In genomic region chr5:31193631-31194281, GRCm38 (mm10) we compare ENCODE assay signal across 8 mouse cellular contexts. TPM values are rescaled to one million over a fixed set of nuclear protein-coding genes. Genes with fewer than 3 reads are reported as not detected.
DNase-seq lines count a peak whose midpoint lies in the region; ATAC-seq and TF ChIP-seq lines count a peak whose summit lies in the region.

No protein-coding gene starts in this region.

- H3K36me3 ChIP-seq in kidney, postnatal 0 days (ENCODE audit: insufficient read depth, low read length) = peaks cover 53% of the 10 kb centered on the region
- H3K36me3 ChIP-seq in hindbrain, embryonic 15.5 days = peaks cover 60% of the 10 kb centered on the region
- H3K36me3 ChIP-seq in midbrain, embryonic 14.5 days (ENCODE audit: control insufficient read depth, insufficient read depth, low read length) = peaks cover 68% of the 10 kb centered on the region

- peak overlapping the region; percentile 91 for H3K9ac ChIP-seq in kidney, postnatal 0 days (ENCODE audit: low read depth, low read length)
- peak overlapping the region; percentile 87 for H3K9ac ChIP-seq in hindbrain, embryonic 15.5 days
- H3K9ac ChIP-seq in midbrain, embryonic 14.5 days (replicated peaks; ENCODE audit: low read length) = peak overlapping the region; percentile 80

- 11% methylated on average over 25 of the region's 25 CpGs for WGBS in kidney, postnatal 0 days
- 14% methylated on average over 25 of the region's 25 CpGs for WGBS in hindbrain, embryonic 15.5 days
- 15% methylated on average over 25 of the region's 25 CpGs for WGBS in midbrain, embryonic 14.5 days

- peak overlapping the region; percentile 89 for H3K27ac ChIP-seq in kidney, postnatal 0 days
- peak overlapping the region; percentile 87 for H3K27ac ChIP-seq in hindbrain, embryonic 15.5 days (replicated peaks)
- H3K27ac ChIP-seq in midbrain, embryonic 14.5 days (replicated peaks; ENCODE audit: low read depth, low read length) = peak overlapping the region; percentile 88

- H3K4me2 ChIP-seq in kidney, postnatal 0 days (ENCODE audit: low read length) = peak overlapping the region; percentile 75
- H3K4me2 ChIP-seq in hindbrain, embryonic 15.5 days = peak overlapping the region; percentile 75
- peak overlapping the region; percentile 97 for H3K4me2 ChIP-seq in midbrain, embryonic 14.5 days (ENCODE audit: low read length)

- peak; percentile 15 for DNase-seq in kidney, postnatal 0 days (ENCODE audit: low spot score)
- DNase-seq in kidney, adult 18-20 months = no peak
- DNase-seq in brain, adult 2 months (ENCODE audit: low read depth, low spot score) = peak; percentile 29
- DNase-seq in midbrain, embryonic 14.5 days = no peak
- no peak for DNase-seq in left cerebral cortex, adult 9 months (ENCODE audit: low spot score in 2 of 2)
- DNase-seq in gastrocnemius, postnatal 4 days (ENCODE audit: low spot score in 2 of 2) = no peak
- DNase-seq in yolk sac, embryonic 10.5 days (ENCODE audit: low spot score) = no peak

- ATAC-seq in kidney, postnatal 0 days (replicated peaks; ENCODE audit: low FRiP score, low read depth) = peak; percentile 0; the same call in 1 of the 2 replicates
- ATAC-seq in hindbrain, embryonic 15.5 days (ENCODE audit: low FRiP score, low read depth) = no peak
- ATAC-seq in midbrain, embryonic 14.5 days (ENCODE audit: low FRiP score, low TSS enrichment) = no peak

- no peaks in the 10 kb centered on the region for H3K9me3 ChIP-seq in kidney, postnatal 0 days (replicated peaks; ENCODE audit: low read length)
- no peaks in the 10 kb centered on the region for H3K9me3 ChIP-seq in hindbrain, embryonic 15.5 days
- H3K9me3 ChIP-seq in midbrain, embryonic 14.5 days (ENCODE audit: control insufficient read depth, low read length) = no peaks in the 10 kb centered on the region

- no peak for TF ChIP-seq CTCF in kidney, postnatal 0 days (IDR thresholded peaks at IDR 0.05; ENCODE audit: low read depth)

- H3K27me3 ChIP-seq in kidney, postnatal 0 days (ENCODE audit: insufficient read depth, low read length) = no peaks in the 10 kb centered on the region
- H3K27me3 ChIP-seq in hindbrain, embryonic 15.5 days = no peaks in the 10 kb centered on the region
- H3K27me3 ChIP-seq in midbrain, embryonic 14.5 days (ENCODE audit: control insufficient read depth, insufficient read depth, low read length) = no peaks in the 10 kb centered on the region

- peak overlapping the region; percentile 91 for H3K4me3 ChIP-seq in kidney, postnatal 0 days (replicated peaks; ENCODE audit: low read depth, low read length)
- H3K4me3 ChIP-seq in hindbrain, embryonic 15.5 days = peak overlapping the region; percentile 72
- H3K4me3 ChIP-seq in midbrain, embryonic 14.5 days (replicated peaks; ENCODE audit: low read depth, low read length) = peak overlapping the region; percentile 93

- H3K4me1 ChIP-seq in kidney, postnatal 0 days (replicated peaks; ENCODE audit: insufficient read depth, low read length) = peaks cover 11% of the 10 kb centered on the region; the same call in 1 of the 2 replicates
- peaks cover 21% of the 10 kb centered on the region for H3K4me1 ChIP-seq in hindbrain, embryonic 15.5 days (replicated peaks)
- H3K4me1 ChIP-seq in midbrain, embryonic 14.5 days (ENCODE audit: control insufficient read depth, insufficient read depth, low read length) = peaks cover 12% of the 10 kb centered on the region

RNA-seq across cellular contexts. Expression of gene Eif2b4, which starts 0.5 kb away (rescaled TPM):
- 62.8 and 66.8 TPM in 2 replicates for polyA plus RNA-seq in kidney, postnatal 0 days (2015; fragmentation: Nextera tagmentation; extraction: Ambion mirVana)
- polyA plus RNA-seq in hindbrain, embryonic 15.5 days (2015; fragmentation: Nextera tagmentation; extraction: Ambion mirVana) = 76.1 and 86.9 TPM in 2 replicates
- 78.3 and 91.6 TPM in 2 replicates for polyA plus RNA-seq in midbrain, embryonic 14.5 days (2014; fragmentation: Nextera tagmentation; extraction: Ambion mirVana)
- total RNA-seq in gastrocnemius, postnatal 4 days (2021) = 10 to 100 TPM; 33.1 to 42.9 TPM

RNA-seq across cellular contexts. Expression of gene Snx17, which starts 0.7 kb away (rescaled TPM):
- polyA plus RNA-seq in kidney, postnatal 0 days (2015; fragmentation: Nextera tagmentation; extraction: Ambion mirVana) = 122 and 134 TPM in 2 replicates
- polyA plus RNA-seq in hindbrain, embryonic 15.5 days (2015; fragmentation: Nextera tagmentation; extraction: Ambion mirVana) = 115 and 118 TPM in 2 replicates
- 114 and 119 TPM in 2 replicates for polyA plus RNA-seq in midbrain, embryonic 14.5 days (2014; fragmentation: Nextera tagmentation; extraction: Ambion mirVana)
- 10 to 100 TPM; 80.8 to 83.2 TPM for total RNA-seq in gastrocnemius, postnatal 4 days (2021)

RNA-seq across cellular contexts. Expression of gene Zfp513, which starts 8.3 kb away (rescaled TPM):
- 7.2 and 8.9 TPM in 2 replicates for polyA plus RNA-seq in kidney, postnatal 0 days (2015; fragmentation: Nextera tagmentation; extraction: Ambion mirVana)
- polyA plus RNA-seq in hindbrain, embryonic 15.5 days (2015; fragmentation: Nextera tagmentation; extraction: Ambion mirVana) = 16.2 and 17.4 TPM in 2 replicates
- 8.7 and 8.9 TPM in 2 replicates for polyA plus RNA-seq in midbrain, embryonic 14.5 days (2014; fragmentation: Nextera tagmentation; extraction: Ambion mirVana)
- 10 to 100 TPM; 12.2 to 13.0 TPM for total RNA-seq in gastrocnemius, postnatal 4 days (2021)

RNA-seq across cellular contexts. Expression of gene Gtf3c2, which starts 13.8 kb away (rescaled TPM):
- polyA plus RNA-seq in kidney, postnatal 0 days (2015; fragmentation: Nextera tagmentation; extraction: Ambion mirVana) = 42.5 and 47.6 TPM in 2 replicates
- polyA plus RNA-seq in hindbrain, embryonic 15.5 days (2015; fragmentation: Nextera tagmentation; extraction: Ambion mirVana) = 62.9 and 67.1 TPM in 2 replicates
- polyA plus RNA-seq in midbrain, embryonic 14.5 days (2014; fragmentation: Nextera tagmentation; extraction: Ambion mirVana) = 48.5 and 68.0 TPM in 2 replicates
- 10 to 100 TPM; 39.7 to 47.0 TPM for total RNA-seq in gastrocnemius, postnatal 4 days (2021)

RNA-seq across cellular contexts. Expression of gene Gm29609, which starts 14.0 kb away (rescaled TPM):
- 0.53 and 0.73 TPM in 2 replicates for polyA plus RNA-seq in kidney, postnatal 0 days (2015; fragmentation: Nextera tagmentation; extraction: Ambion mirVana)
- polyA plus RNA-seq in hindbrain, embryonic 15.5 days (2015; fragmentation: Nextera tagmentation; extraction: Ambion mirVana) = 1.6 and 2.7 TPM in 2 replicates
- polyA plus RNA-seq in midbrain, embryonic 14.5 days (2014; fragmentation: Nextera tagmentation; extraction: Ambion mirVana) = 0.70 and 1.7 TPM in 2 replicates
- 1 to 10 TPM; 1.6 to 4.6 TPM for total RNA-seq in gastrocnemius, postnatal 4 days (2021)

Comparison
In these comparisons a context has a peak if more than half of its experiments do, and no peak if none do; other contexts are left out.
1. DNase-seq: peak in kidney, postnatal 0 days (single experiment) and brain, adult 2 months (single experiment); none in kidney, adult 18-20 months (single experiment), midbrain, embryonic 14.5 days (single experiment), left cerebral cortex, adult 9 months (0 of 2), gastrocnemius, postnatal 4 days (0 of 2) and yolk sac, embryonic 10.5 days (single experiment).
2. Peak in every context shown above with its lines, with median percentiles within 50 percentile points of each other: H3K27ac ChIP-seq, H3K4me2 ChIP-seq, H3K4me3 ChIP-seq and H3K9ac ChIP-seq.